Mouse (Mus musculus) bone marrow macrophage, adult 2 months (primary cell): ENCODE measurements around the gene Efnb2. TPM values are rescaled to one million over a fixed set of nuclear protein-coding genes. Genes with fewer than 3 reads are reported as not detected.

Experiments used
- H3K27ac ChIP-seq: 2 replicates; pipeline ENCODE4 v1.5.1; 2012; ENCODE audit warnings: low read depth, low read length; ENCODE audit not compliant: insufficient read depth
- H3K4me1 ChIP-seq: 2 replicates; pipeline ENCODE4 v1.6.1; 2012; ENCODE audit warnings: low read length; ENCODE audit not compliant: control insufficient read depth, insufficient read depth
- H3K4me3 ChIP-seq: 2 replicates; pipeline ENCODE4 v1.5.1; 2012; ENCODE audit warnings: mild to moderate bottlenecking, low read length, moderate library complexity; ENCODE audit not compliant: insufficient read depth
- CTCF ChIP-seq: IDR thresholded peaks from 2 replicates; pipeline ENCODE4 v1.5.1; 2012; ENCODE audit warnings: low read depth, mild to moderate bottlenecking, low read length, moderate library complexity
- POLR2A ChIP-seq: IDR thresholded peaks from 2 replicates; pipeline ENCODE4 v1.6.1; 2012; ENCODE audit warnings: mild to moderate bottlenecking, low read depth, low read length, borderline replicate concordance
- polyA plus RNA-seq: library from polyadenylated mRNA; stranded (reverse); fragments of >200 nt; gene quantifications from 2 replicates; pipeline ENCODE4 v1.2.4, GENCODE M21; 2012; ENCODE audit not compliant: missing spikeins, insufficient read depth, insufficient read length

Gene Efnb2
- polyA plus RNA-seq, 1 experiment = 0.67 TPM

GRCm38 (mm10) chr8:8613844-8614243 is 47.2 kb downstream of the Efnb2 start:
- Histone ChIP-seq H3K4me1 (no peaks in the 10 kb centered on the region), H3K27ac (no peak overlapping the region), H3K4me3 (no peak overlapping the region)
- TF ChIP-seq CTCF = no peak
- no peak for TF ChIP-seq POLR2A

- TF ChIP-seq POLR2A (no peak), CTCF (no peak)
- Histone ChIP-seq H3K4me3 (no peak overlapping the region), H3K4me1 (no peaks in the 10 kb centered on the region), H3K27ac (no peak overlapping the region)
Observed at GRCm38 (mm10) chr8:8611928-8612327, 49.1 kb downstream of the Efnb2 start.

GRCm38 (mm10) chr8:8609791-8610190 is 51.3 kb downstream of the Efnb2 start:
- Histone ChIP-seq H3K27ac (no peak overlapping the region), H3K4me3 (no peak overlapping the region), H3K4me1 (no peaks in the 10 kb centered on the region)
- TF ChIP-seq CTCF = no peak
- no peak for TF ChIP-seq POLR2A

- H3K4me3 ChIP-seq = no peak overlapping the region
- no peak overlapping the region for H3K27ac ChIP-seq
- no peaks in the 10 kb centered on the region for H3K4me1 ChIP-seq
- TF ChIP-seq CTCF (no peak), POLR2A (no peak)
Observed at GRCm38 (mm10) chr8:8609141-8609540, 51.9 kb downstream of the Efnb2 start.

- no peak for TF ChIP-seq CTCF
- no peak for TF ChIP-seq POLR2A
- Histone ChIP-seq H3K4me3 (no peak overlapping the region), H3K27ac (no peak overlapping the region), H3K4me1 (no peaks in the 10 kb centered on the region)
Observed at GRCm38 (mm10) chr8:8605621-8606020, 55.4 kb downstream of the Efnb2 start.

- Histone ChIP-seq H3K27ac (no peak overlapping the region), H3K4me1 (no peaks in the 10 kb centered on the region), H3K4me3 (no peak overlapping the region)
- no peak for TF ChIP-seq POLR2A
- TF ChIP-seq CTCF = no peak
Observed at GRCm38 (mm10) chr8:8603875-8604274, 57.2 kb downstream of the Efnb2 start.

GRCm38 (mm10) chr8:8602616-8603461 is 58.2 kb downstream of the Efnb2 start:
- no peak overlapping the region for H3K4me3 ChIP-seq
- H3K27ac ChIP-seq = no peak overlapping the region
- TF ChIP-seq POLR2A (no peak), CTCF (no peak)
- H3K4me1 ChIP-seq = no peaks in the 10 kb centered on the region

- Histone ChIP-seq H3K4me1 (no peaks in the 10 kb centered on the region), H3K4me3 (no peak overlapping the region), H3K27ac (no peak overlapping the region)
- TF ChIP-seq CTCF = no peak
- no peak for TF ChIP-seq POLR2A
Observed at GRCm38 (mm10) chr8:8599931-8600330, 61.1 kb downstream of the Efnb2 start.

- H3K27ac ChIP-seq = no peak overlapping the region
- H3K4me1 ChIP-seq = no peaks in the 10 kb centered on the region
- no peak overlapping the region for H3K4me3 ChIP-seq
- no peak for TF ChIP-seq POLR2A
- no peak for TF ChIP-seq CTCF
Observed at GRCm38 (mm10) chr8:8597434-8597833, 63.6 kb downstream of the Efnb2 start.

GRCm38 (mm10) chr8:8595831-8596611 is 65.0 kb downstream of the Efnb2 start:
- Histone ChIP-seq H3K4me3 (no peak overlapping the region), H3K27ac (no peak overlapping the region), H3K4me1 (no peaks in the 10 kb centered on the region)
- TF ChIP-seq POLR2A = no peak
- no peak for TF ChIP-seq CTCF
